Mouse (Mus musculus): Measurements from ENCODE around the gene Ush1g.

DNA sequence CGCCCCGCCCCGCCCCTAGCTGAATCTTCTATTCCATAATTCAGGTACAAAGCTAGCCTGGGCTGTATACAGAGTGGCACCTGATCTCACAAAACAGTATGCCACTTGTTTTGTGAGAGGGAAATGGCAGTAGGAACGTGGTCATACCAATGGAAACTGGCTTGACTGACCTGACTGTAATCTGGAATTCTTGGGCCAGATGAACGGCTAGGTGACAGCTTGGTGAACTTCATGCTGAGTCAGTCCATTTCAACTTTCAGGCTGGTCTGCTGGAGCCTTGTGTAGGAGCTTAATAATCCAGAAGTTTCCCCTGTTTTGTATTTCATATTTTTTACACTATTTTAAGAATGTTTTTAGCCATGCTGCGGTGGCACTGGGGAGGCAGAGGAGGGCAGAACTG lies 43.7 kb downstream of the Ush1g start:
- no peak for TF ChIP-seq CTCF (IDR thresholded peaks at IDR 0.05; ENCODE audit: low read depth, low read length)
- TF ChIP-seq EP300 (IDR thresholded peaks at IDR 0.05; ENCODE audit: insufficient read depth, low read depth, low read length) = no peak
- TF ChIP-seq POLR2A (IDR thresholded peaks at IDR 0.05; ENCODE audit: insufficient read depth, low read length) = no peak

Measured in ES-Bruce4 (cell line).